Mouse (Mus musculus) left cerebral cortex, postnatal 36 days (tissue): ENCODE data around the gene Mttp. TPM values are rescaled to one million over a fixed set of nuclear protein-coding genes. Genes with fewer than 3 reads are reported as not detected.

Source experiments
- DNase-seq, 2 experiments: peaks; one replicate each; pipeline ENCODE4 v3.0.0; 2021 to 2022; ENCODE audit warnings: low spot score in 2 of 2, mixed read lengths in 1 of 2
- intact Hi-C: fragments of 180-260 bp; cut with DNase I; formaldehyde crosslinking; loops from one replicate; pipeline ENCODE4 v1.15.1; 2025
- total RNA-seq, 2 experiments: library from RNA; stranded (reverse); gene quantifications; 2 replicates each; pipeline ENCODE4 v1.2.3; 2021

Gene Mttp
- total RNA-seq, 2 experiments from 2014 or later, result 5.6 to 6.2 TPM

DNA sequence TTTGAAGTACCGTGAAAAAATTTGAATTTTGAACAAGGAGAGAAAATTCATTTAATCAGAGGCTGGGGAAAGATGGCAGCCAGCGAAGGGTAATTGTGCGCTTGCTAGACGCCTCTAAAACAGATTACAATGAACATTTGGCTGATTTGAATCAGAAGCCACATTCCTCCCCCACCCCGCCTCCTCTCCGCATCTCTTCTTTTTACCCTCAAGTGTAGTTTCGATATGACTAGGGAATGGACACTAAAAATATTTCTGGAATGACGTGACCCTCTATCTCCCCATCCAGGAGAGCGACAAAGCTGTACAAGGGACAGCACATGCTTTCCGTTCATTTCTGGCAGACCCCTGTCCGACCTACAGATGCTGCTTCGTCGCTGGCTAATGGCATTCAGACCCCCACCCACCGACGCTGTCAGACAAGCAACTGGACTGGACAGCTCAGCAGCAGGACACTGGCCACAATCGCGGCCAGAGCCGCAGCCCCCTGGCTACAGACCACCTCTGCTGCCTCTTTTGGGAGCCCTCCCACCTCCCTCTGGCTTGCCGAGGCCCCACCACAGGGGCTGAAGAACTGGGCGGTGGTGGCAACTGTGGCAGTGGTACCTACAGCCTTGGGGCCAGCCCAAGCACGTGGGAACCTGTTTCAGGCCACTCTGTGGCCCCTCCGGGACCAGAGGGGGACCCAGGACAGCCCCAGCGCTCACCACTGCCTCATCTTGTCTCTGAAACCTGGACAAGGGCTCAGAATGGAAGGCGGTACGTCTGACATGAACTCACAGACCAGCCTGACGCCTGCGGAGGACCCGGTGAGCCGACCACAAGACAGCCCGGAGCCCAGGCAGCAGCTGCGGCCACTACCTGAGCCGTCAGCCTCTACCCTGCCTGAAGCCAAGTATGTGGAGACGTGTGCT lies 79.8 kb downstream of the Mttp start, which contains the start of gene 1110002E22Rik:
Gene 1110002E22Rik (plus strand): TSS at position 321 of the 914 bp plus-strand sequence.
- peak in 1 of 2 experiments; percentile 49 for DNase-seq
- intact Hi-C loops, result no loop called here

DNA sequence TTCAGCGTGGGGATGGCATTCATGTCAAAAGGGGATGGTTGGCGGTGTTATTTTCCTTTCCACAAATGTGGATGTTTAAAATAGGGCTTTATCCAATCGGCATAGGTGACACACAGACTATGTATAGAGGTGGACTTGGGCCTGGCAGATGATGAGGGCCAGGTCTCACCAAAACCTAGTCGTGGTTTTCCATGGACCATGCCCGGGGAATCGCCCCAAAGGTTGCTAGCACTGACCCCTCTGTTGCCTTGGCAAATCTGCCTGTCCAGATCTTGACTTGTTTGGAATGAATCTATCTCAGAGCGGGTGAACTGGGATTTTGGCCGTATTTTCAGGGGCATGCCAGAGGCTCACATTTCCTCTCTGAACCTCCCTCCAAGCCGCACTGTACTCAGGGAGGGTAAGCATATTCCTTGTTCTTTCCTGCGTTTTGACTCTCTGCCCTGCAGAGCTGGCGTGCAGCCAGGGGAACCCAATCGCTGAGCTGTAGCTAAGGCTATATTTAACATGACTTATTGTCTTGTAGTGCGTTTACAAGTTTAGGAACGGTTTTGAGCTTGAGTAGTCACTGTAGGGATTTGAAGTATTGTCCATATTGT lies 80.9 kb downstream of the Mttp start:
- intact Hi-C loops, result no loop called here
- no peak for DNase-seq

DNA sequence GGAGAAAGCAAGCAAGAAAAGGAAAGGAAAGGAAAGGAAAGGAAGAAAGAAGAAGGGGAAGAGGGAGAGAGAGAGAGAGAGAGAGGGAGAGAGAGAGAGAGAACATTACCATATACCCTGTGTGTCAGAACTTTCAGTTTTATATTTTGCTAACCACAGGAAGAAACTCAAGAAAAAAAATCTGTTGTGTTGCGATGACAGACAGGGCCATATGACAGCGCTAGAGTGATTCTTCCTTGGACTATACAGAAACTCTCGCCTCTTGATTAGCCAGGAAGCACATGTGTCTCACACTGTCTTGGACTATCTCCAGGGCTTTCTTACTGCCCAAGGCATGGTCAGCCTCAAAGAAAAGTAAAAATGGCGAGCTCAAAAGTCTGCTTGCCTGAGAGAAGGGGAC lies 82.1 kb downstream of the Mttp start:
- DNase-seq, result no peak
- intact Hi-C loops, result no loop called here

DNA sequence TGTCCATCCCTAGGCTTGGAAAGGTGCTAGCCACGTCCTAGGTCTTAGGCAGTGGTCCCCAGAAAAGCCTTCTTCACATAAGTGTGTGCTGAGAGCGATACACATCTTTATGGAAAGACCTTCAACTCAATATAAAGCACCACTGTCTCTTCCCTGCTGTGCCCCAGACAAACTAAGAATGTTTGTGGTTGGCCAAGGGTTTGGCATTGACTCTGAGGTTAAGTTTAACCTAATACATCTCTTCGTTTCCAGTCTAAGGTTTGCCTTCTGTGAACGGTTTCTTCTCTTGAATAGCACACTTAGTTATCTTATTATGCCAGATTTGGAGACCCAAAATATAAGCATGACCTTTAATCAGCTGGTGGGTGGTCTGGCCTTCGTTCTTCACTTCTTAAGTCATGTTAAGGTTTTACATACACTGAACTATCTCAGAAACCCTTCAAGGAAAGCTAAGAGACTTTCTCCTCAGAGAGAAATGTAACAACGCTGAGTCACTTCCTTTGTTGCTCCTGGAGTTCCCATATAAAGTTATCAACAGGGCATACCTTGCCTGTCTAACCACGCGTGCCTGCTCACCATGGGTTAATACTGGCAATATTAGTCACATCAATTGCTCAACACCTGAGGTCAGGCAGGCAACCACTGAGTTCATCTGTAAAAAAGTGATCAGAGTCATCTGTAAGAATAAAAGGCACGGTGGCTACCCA lies 83.4 kb downstream of the Mttp start:
- intact Hi-C loops, result no loop called here
- DNase-seq, result no peak

DNA sequence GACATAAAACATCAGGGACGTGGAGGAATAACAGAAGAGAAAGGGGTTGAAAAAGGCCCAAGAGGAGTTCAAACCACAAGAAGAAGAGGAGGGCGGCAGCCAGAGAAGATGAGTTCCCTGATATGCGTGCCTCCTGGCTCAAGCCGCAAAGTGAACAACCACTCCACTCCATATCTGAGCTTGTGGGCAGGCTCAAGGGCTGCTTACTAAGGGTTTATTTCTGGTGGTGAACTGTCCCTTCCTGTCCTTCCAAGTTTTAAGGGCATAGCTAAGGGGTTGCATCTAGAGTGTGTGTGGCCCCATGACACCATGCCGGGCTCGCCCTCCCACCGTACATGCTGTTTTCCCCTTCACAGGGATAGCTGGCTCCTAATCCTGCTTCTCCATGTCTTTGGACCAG lies 84.3 kb downstream of the Mttp start:
- intact Hi-C loops, result no loop called here

DNA sequence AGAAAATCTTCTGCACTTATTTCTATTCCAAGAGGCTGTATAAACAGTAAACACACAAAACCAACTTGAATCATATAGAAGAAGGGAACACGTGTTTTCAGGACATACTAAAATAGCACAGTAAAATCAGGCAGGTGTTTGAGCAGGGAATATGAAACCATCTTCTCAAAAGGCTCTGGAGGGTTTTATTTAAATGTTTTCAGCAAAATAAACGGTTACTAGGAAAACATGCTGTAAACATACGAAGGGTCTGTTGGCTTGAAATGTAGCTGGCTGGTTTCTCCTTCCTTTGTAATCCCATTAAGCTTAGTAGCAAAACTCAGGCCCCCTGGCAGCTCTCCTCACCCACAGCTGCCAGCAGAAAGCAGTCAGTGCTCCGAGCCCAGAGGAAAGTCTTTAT lies 86.5 kb downstream of the Mttp start:
- DNase-seq, result no peak
- intact Hi-C loops, result no loop called here

More for the DNA sequence above, 84.3 kb downstream of the Mttp start:
- DNase-seq, result no peak

DNA sequence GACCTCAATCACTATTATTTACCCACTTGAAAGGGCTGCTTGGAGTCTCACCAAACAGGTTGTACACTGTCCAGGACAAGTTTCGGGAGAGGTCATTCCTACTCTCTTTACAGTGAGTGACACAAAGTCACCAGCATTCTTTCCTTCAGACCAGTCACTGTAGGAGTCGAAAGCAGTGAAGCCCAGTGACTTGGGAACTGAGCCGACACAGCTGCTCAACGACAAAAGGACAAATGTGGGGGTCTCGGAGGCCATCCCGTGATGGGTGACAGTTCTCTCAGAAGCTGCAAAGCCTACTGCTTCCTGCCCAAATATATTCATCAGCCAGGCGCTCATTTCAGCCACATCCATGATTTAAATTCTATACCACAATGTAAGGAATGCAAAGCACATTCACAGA lies 87.8 kb downstream of the Mttp start:
- intact Hi-C loops, result no loop called here
- no peak for DNase-seq

DNA sequence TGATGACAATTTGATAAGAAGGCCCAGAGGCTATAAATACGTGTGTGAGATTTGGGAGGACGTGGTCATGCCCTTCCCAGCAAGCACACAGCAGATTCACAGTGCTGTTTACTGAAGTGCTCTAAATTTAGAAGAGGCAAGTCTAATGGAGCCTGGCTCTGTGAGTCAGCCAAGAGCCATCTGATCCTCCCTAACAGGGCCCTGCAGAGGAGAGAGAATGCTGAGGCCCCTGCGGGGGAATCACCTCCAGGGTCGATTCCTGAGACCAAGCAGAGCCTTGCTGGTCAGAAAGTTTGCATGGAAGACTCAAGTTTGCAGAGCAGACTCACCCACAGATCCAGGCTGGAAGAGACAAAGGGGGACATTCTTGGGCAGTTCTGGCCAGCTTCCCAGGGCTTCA lies 90.8 kb downstream of the Mttp start:
- intact Hi-C loops, result no loop called here
- DNase-seq, result no peak

DNA sequence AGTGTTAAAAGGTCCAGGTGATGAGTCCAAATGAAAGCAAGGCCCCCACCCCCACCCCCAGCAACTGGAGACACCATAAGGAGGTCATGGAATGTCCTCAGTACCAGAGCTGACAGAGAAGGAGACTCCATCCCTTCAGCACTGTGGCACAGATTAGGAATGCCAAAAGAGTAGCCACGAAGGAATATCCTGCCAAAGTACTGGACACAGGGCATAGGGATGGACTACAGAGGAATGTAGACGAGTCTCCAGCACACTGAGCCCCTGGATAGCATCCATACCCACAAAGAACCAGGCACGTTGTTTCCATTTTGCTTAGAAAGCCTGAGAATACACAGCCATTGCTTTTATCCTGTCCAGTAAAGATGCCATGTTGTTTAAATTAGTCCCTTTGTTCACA lies 93.3 kb downstream of the Mttp start:
- intact Hi-C loops, result no loop called here
- DNase-seq, result no peak

DNA sequence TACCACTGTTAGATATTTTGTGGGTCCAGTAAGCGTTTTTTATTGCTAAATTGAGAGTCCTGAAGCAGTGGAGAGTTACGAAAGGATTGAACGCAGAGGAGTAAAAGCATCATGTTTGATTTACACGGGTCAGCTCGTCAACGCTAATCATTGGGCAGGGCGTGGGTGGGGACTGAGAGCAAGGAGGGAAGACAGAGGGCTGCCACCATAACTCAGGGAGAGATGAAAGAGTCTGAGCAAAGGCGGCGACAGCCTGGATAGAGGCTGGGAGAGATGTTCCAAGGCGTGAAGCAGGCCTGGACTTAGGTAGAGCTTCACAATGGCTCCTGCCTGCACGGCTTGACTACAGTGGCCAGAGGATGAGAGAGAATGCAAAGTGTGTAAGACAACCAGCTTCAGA lies 94.0 kb downstream of the Mttp start:
- DNase-seq, result no peak
- intact Hi-C loops, result no loop called here

DNA sequence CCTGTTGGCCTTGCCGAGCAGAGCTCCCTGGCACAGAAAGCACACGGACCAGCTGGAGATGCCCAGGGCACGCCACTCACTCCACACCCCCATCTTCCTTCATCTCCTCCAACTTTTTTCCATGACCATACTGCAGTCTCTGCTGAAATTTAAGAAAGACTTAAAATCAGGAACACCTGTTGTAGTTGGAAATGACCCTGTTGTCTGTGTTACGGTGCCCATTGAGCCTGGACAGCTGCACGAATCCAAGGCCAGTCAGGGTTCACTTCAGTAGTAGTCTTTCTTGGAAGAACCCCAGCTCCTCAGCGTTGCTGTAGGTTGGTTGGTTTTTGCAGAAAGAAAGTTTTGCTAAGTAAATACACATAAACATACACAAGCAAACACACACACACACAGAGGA lies 95.2 kb downstream of the Mttp start:
- intact Hi-C loops, result no loop called here

DNA sequence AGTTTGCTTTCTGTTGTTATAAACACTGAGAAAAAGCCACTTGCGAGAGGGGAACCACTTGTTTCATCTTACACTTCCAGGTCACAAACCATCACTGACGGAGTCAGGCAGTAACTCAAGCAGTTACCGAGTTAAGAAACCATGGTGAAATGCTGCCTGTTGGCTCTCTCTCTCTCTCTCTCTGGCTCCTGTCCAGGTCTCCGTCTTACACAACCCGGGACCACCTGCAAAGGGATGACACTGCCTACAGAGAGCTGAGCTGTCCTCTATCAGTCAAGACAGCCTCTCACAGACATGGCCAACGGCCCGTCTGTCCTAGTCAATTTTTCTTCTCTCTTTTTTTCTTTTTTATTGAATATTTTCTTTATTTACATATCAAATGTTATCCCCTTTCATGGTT lies 101.5 kb downstream of the Mttp start:
- DNase-seq, result no peak
- intact Hi-C loops, result no loop called here

More for the DNA sequence above, 95.2 kb downstream of the Mttp start:
- no peak for DNase-seq

DNA sequence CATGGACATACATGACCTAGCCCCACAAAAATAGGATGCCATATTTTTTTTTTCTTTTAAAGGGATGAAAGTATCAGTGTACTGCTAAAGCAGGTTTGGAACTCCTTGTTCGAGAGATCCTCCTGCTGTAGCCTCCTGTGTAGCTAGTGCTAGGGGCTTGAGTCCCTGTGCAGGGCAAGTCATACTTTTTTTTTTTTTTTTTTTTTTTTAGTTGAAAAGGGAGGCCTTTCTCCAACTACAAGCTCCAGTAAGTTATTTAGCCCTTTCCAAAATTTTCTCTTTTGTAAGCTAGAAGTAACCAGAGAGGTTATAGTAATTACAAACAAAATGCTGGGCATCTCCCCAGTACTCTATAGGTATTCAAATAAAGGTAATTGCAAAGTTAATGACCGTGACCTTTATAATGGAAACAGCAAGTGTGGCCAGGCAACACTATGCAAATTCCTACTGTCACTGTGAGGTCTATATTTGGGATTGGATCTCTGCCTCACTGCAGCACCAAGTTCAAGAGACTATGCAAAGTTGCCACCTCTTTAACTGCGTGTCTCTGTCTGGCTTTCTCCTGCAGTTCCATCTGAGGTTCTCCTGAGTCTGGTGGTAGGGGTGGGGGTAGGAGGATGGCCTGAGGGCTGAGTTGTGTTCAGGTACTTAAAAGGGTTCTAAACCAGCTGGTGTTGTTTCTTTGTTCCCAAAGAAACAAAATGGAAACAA lies 103.0 kb downstream of the Mttp start:
- intact Hi-C loops, result no loop called here

DNA sequence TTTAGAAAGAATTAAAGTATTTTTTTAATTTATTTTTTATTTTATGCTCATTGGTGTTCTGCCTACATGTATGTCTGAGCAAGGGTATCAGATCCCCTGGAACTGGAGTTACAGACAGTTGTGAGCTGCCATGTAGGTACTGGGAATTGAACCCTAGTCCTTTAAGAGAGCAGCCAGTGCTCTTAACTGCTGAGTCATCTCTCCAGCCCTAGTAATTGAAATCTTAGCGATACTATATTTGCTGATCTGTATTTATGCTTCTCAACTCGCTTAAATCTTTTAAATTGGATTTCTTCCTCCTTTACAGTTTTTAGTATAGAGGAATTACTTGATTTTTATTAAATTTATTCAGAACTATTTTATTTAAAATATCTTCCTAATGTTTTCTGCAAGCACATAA lies 103.8 kb downstream of the Mttp start:
- intact Hi-C loops, result no loop called here
- no peak for DNase-seq

More for the DNA sequence above, 103.0 kb downstream of the Mttp start:
- no peak for DNase-seq

Other genes starting within 250 kb of the Mttp start
- 10 to 100 TPM; 66.5 to 70.6 TPM for gene Lamtor3, start 226.5 kb downstream of the Mttp start, total RNA-seq
- 1 to 10 TPM; 2.6 to 3.4 TPM for gene Dapp1, start 163.4 kb downstream of the Mttp start, total RNA-seq
- gene 1110002E22Rik, start 79.9 kb downstream of the Mttp start, total RNA-seq, result 1 to 10 TPM; 2.1 to 2.8 TPM
- gene Gm5105, start 77.6 kb downstream of the Mttp start, total RNA-seq, result under 1 TPM in 1 of 2 experiments, not detected in 1; 0.20 TPM
- 1 to 10 TPM; 3.6 to 6.6 TPM for gene Trmt10a, start 1.5 kb downstream of the Mttp start, total RNA-seq
- not detected for gene 4930579F01Rik, start 48.9 kb upstream of the Mttp start, total RNA-seq
- under 1 TPM; 0.10 to 0.11 TPM for gene Adh7, start 72.8 kb upstream of the Mttp start, total RNA-seq
- under 1 TPM; 0.50 to 0.99 TPM for gene Adh1, start 116.0 kb upstream of the Mttp start, total RNA-seq
- not detected for gene Adh6a, start 168.3 kb upstream of the Mttp start, total RNA-seq
- not detected for gene Adh6b, start 196.8 kb upstream of the Mttp start, total RNA-seq